Mouse (Mus musculus) lung, embryonic 15.5 days (tissue): ENCODE results near the gene Gm10273. TPM values are rescaled to one million over a fixed set of nuclear protein-coding genes. Genes with fewer than 3 reads are reported as not detected.
"Not testable (repeated sequence)": the region's sequence is repeated elsewhere in the genome, so short reads cannot be mapped to it uniquely, and the experiment has no call there.

ENCODE experiments used
- ATAC-seq: fragments of 200-750 bp; cut with Nextera tagmentation; 2 replicates; pipeline ENCODE4 v1.8.0; 2017; ENCODE audit warnings: moderate number of reproducible peaks, borderline replicate concordance; ENCODE audit not compliant: low FRiP score, low TSS enrichment; ENCODE audit errors: extremely low read depth
- H3K27ac ChIP-seq: fragments of 300-500 bp; sonication (generic); 2 replicates; pipeline ENCODE4 v1.5.1; 2015; ENCODE audit warnings: moderate library complexity, mild to moderate bottlenecking, inconsistent platforms
- H3K27me3 ChIP-seq: fragments of 300-500 bp; sonication (generic); 2 replicates; pipeline ENCODE4 v1.6.1; 2015; ENCODE audit warnings: inconsistent platforms
- H3K36me3 ChIP-seq: fragments of 300-500 bp; sonication (generic); 2 replicates; pipeline ENCODE4 v1.6.1; 2015; ENCODE audit warnings: inconsistent platforms
- H3K4me1 ChIP-seq: fragments of 300-500 bp; sonication (generic); 2 replicates; pipeline ENCODE4 v1.6.1; 2015; ENCODE audit warnings: inconsistent platforms
- H3K4me2 ChIP-seq: fragments of 300-500 bp; sonication (generic); 2 replicates; pipeline ENCODE4 v1.6.1; 2015; ENCODE audit warnings: inconsistent platforms, mild to moderate bottlenecking, moderate library complexity
- H3K4me3 ChIP-seq: fragments of 300-500 bp; sonication (generic); 2 replicates; pipeline ENCODE4 v1.5.1; 2015; ENCODE audit warnings: mild to moderate bottlenecking, inconsistent platforms
- H3K9ac ChIP-seq: fragments of 300-500 bp; sonication (generic); 2 replicates; pipeline ENCODE4 v1.6.1; 2015; ENCODE audit warnings: inconsistent platforms
- H3K9me3 ChIP-seq: fragments of 300-500 bp; sonication (generic); 2 replicates; pipeline ENCODE4 v1.6.1; 2016; ENCODE audit warnings: inconsistent platforms
- WGBS: fragments of 180-500 bp; shearing (Covaris S2); methylation state at CpG from one replicate; pipeline ENCODE4 v1.1.7; 2015; 5-methylcytosine and 5-hydroxymethylcytosine counted together
- polyA plus RNA-seq: library from polyadenylated mRNA; unstranded; fragments of >200 nt; fragmentation: Nextera tagmentation; extraction: Ambion mirVana; gene quantifications from 2 replicates; pipeline ENCODE4 v1.2.1, GENCODE M21; 2015

The Gm10273 gene
- polyA plus RNA-seq = 1.8 and 5.7 TPM in 2 replicates

- not testable (repeated sequence) for H3K36me3 ChIP-seq, H3K4me2 ChIP-seq, H3K4me1 ChIP-seq, H3K9ac ChIP-seq, H3K4me3 ChIP-seq, H3K9me3 ChIP-seq, ATAC-seq, H3K27ac ChIP-seq, H3K27me3 ChIP-seq
- WGBS = 93% methylated on average over 13 of the region's 25 CpGs
Measured at GRCm38 (mm10) chr10:59395461-59395860, at the start of gene Gm10273. Gm10273 (plus strand) TSS chr10:59395632.

GRCm38 (mm10) chr10:59346560-59346959 is 48.9 kb upstream of the Gm10273 start:
- H3K36me3 ChIP-seq = peaks cover 63% of the 10 kb centered on the region

GRCm38 (mm10) chr10:59348200-59348599 is 47.2 kb upstream of the Gm10273 start:
- 86% methylated on average over 9 of the region's 9 CpGs for WGBS
- H3K36me3 ChIP-seq = peaks cover 67% of the 10 kb centered on the region
- H3K4me2 ChIP-seq = no peak overlapping the region
- H3K9ac ChIP-seq = no peak overlapping the region
- no peaks in the 10 kb centered on the region for H3K4me1 ChIP-seq
- H3K9me3 ChIP-seq = no peaks in the 10 kb centered on the region
- no peak overlapping the region for H3K27ac ChIP-seq
- no peak overlapping the region for H3K4me3 ChIP-seq
- H3K27me3 ChIP-seq = no peaks in the 10 kb centered on the region
- no peak for ATAC-seq

More at GRCm38 (mm10) chr10:59346560-59346959, 48.9 kb upstream of the Gm10273 start:
- no peak for ATAC-seq
- Histone ChIP-seq H3K4me2 (no peak overlapping the region), H3K9ac (no peak overlapping the region), H3K27me3 (no peaks in the 10 kb centered on the region), H3K4me3 (no peak overlapping the region), H3K4me1 (no peaks in the 10 kb centered on the region), H3K27ac (no peak overlapping the region), H3K9me3 (no peaks in the 10 kb centered on the region)
- WGBS = 89% methylated on average over 2 of the region's 2 CpGs

- no peak overlapping the region for H3K9ac ChIP-seq
- H3K4me3 ChIP-seq = no peak overlapping the region
- no peaks in the 10 kb centered on the region for H3K27me3 ChIP-seq
- no peak overlapping the region for H3K27ac ChIP-seq
- no peaks in the 10 kb centered on the region for H3K9me3 ChIP-seq
- H3K4me1 ChIP-seq = no peaks in the 10 kb centered on the region
- 89% methylated on average over 2 of the region's 2 CpGs for WGBS
- H3K36me3 ChIP-seq = peaks cover 70% of the 10 kb centered on the region
- no peak for ATAC-seq
- H3K4me2 ChIP-seq = no peak overlapping the region
Measured at GRCm38 (mm10) chr10:59349536-59349935, 45.9 kb upstream of the Gm10273 start.

GRCm38 (mm10) chr10:59353065-59353464 is 42.4 kb upstream of the Gm10273 start:
- no peaks in the 10 kb centered on the region for H3K27me3 ChIP-seq
- 40% methylated on average over 1 of the region's 1 CpGs for WGBS
- no peak overlapping the region for H3K27ac ChIP-seq
- H3K36me3 ChIP-seq = peaks cover 63% of the 10 kb centered on the region
- H3K4me2 ChIP-seq = no peak overlapping the region
- no peaks in the 10 kb centered on the region for H3K9me3 ChIP-seq
- H3K9ac ChIP-seq = no peak overlapping the region
- ATAC-seq = no peak
- H3K4me1 ChIP-seq = no peaks in the 10 kb centered on the region
- no peak overlapping the region for H3K4me3 ChIP-seq

GRCm38 (mm10) chr10:59354120-59354519 is 41.3 kb upstream of the Gm10273 start:
- ATAC-seq = no peak
- Histone ChIP-seq H3K4me1 (no peaks in the 10 kb centered on the region), H3K4me2 (no peak overlapping the region), H3K27me3 (no peaks in the 10 kb centered on the region), H3K4me3 (no peak overlapping the region), H3K36me3 (peaks cover 54% of the 10 kb centered on the region), H3K9me3 (no peaks in the 10 kb centered on the region), H3K9ac (no peak overlapping the region), H3K27ac (no peak overlapping the region)
- 79% methylated on average over 12 of the region's 12 CpGs for WGBS

GRCm38 (mm10) chr10:59355020-59355419 is 40.4 kb upstream of the Gm10273 start:
- no peak for ATAC-seq
- H3K4me1 ChIP-seq = no peaks in the 10 kb centered on the region
- no peaks in the 10 kb centered on the region for H3K27me3 ChIP-seq
- H3K27ac ChIP-seq = no peak overlapping the region
- H3K36me3 ChIP-seq = peaks cover 52% of the 10 kb centered on the region
- no peak overlapping the region for H3K9ac ChIP-seq
- no peak overlapping the region for H3K4me3 ChIP-seq
- H3K4me2 ChIP-seq = no peak overlapping the region
- WGBS = 87% methylated on average over 8 of the region's 8 CpGs
- H3K9me3 ChIP-seq = no peaks in the 10 kb centered on the region

GRCm38 (mm10) chr10:59358744-59359143 is 36.7 kb upstream of the Gm10273 start:
- no peak overlapping the region for H3K4me2 ChIP-seq
- H3K27ac ChIP-seq = no peak overlapping the region
- H3K27me3 ChIP-seq = no peaks in the 10 kb centered on the region
- H3K36me3 ChIP-seq = peaks cover 42% of the 10 kb centered on the region
- WGBS = 93% methylated on average over 4 of the region's 4 CpGs
- ATAC-seq = no peak
- no peak overlapping the region for H3K4me3 ChIP-seq
- H3K9me3 ChIP-seq = no peaks in the 10 kb centered on the region
- no peaks in the 10 kb centered on the region for H3K4me1 ChIP-seq
- H3K9ac ChIP-seq = no peak overlapping the region

GRCm38 (mm10) chr10:59363208-59363607 is 32.2 kb upstream of the Gm10273 start:
- Histone ChIP-seq H3K36me3 (peaks cover 41% of the 10 kb centered on the region), H3K27me3 (no peaks in the 10 kb centered on the region), H3K9ac (no peak overlapping the region), H3K4me2 (no peak overlapping the region), H3K4me1 (peaks cover 6% of the 10 kb centered on the region; the same call in 1 of the 2 replicates), H3K4me3 (no peak overlapping the region), H3K27ac (no peak overlapping the region), H3K9me3 (no peaks in the 10 kb centered on the region)
- WGBS = 77% methylated on average over 2 of the region's 2 CpGs
- no peak for ATAC-seq

GRCm38 (mm10) chr10:59364551-59364950 is 30.9 kb upstream of the Gm10273 start:
- peak; percentile 91 for ATAC-seq

GRCm38 (mm10) chr10:59365804-59366589 is 29.4 kb upstream of the Gm10273 start:
- Histone ChIP-seq H3K4me1 (peaks cover 6% of the 10 kb centered on the region; the same call in 1 of the 2 replicates), H3K4me2 (no peak overlapping the region), H3K4me3 (no peak overlapping the region), H3K36me3 (peaks cover 55% of the 10 kb centered on the region), H3K27ac (0 out of 2 replicates have a peak overlapping the region, but pooled peaks have one; percentile 1), H3K9me3 (no peaks in the 10 kb centered on the region), H3K9ac (no peak overlapping the region), H3K27me3 (no peaks in the 10 kb centered on the region)
- WGBS = 70% methylated on average over 5 of the region's 5 CpGs
- no peak for ATAC-seq

More at GRCm38 (mm10) chr10:59364551-59364950, 30.9 kb upstream of the Gm10273 start:
- H3K4me1 ChIP-seq = peaks cover 6% of the 10 kb centered on the region; the same call in 1 of the 2 replicates
- no peaks in the 10 kb centered on the region for H3K27me3 ChIP-seq
- H3K4me3 ChIP-seq = no peak overlapping the region
- no peaks in the 10 kb centered on the region for H3K9me3 ChIP-seq
- H3K4me2 ChIP-seq = no peak overlapping the region
- H3K9ac ChIP-seq = no peak overlapping the region
- peaks cover 47% of the 10 kb centered on the region for H3K36me3 ChIP-seq
- 0 out of 2 replicates have a peak overlapping the region, but pooled peaks have one; percentile 36 for H3K27ac ChIP-seq
- 58% methylated on average over 3 of the region's 3 CpGs for WGBS

GRCm38 (mm10) chr10:59366746-59367145 is 28.7 kb upstream of the Gm10273 start:
- Histone ChIP-seq H3K9me3 (no peaks in the 10 kb centered on the region), H3K4me3 (no peak overlapping the region), H3K27ac (no peak overlapping the region), H3K36me3 (peaks cover 59% of the 10 kb centered on the region), H3K27me3 (no peaks in the 10 kb centered on the region), H3K4me2 (no peak overlapping the region), H3K9ac (no peak overlapping the region), H3K4me1 (peaks cover 6% of the 10 kb centered on the region; the same call in 1 of the 2 replicates)
- 95% methylated on average over 4 of the region's 4 CpGs for WGBS
- no peak for ATAC-seq
